Mouse (Mus musculus) gastrocnemius, adult 2 months (tissue): ENCODE results near the gene Il1rapl1. TPM values are rescaled to one million over a fixed set of nuclear protein-coding genes. Genes with fewer than 3 reads are reported as not detected.

ENCODE experiments used
- DNase-seq: peaks from one replicate; pipeline ENCODE4 v3.0.0; 2022
- H3K27ac ChIP-seq: fragments of 200-600 bp; 2 replicates; pipeline ENCODE4 v1.8.1; 2022; ENCODE audit warnings: mild to moderate bottlenecking
- H3K4me3 ChIP-seq: fragments of 200-600 bp; 2 replicates; pipeline ENCODE4 v1.8.1; 2022; ENCODE audit warnings: mild to moderate bottlenecking, moderate library complexity
- CTCF ChIP-seq: fragments of 200-600 bp; IDR thresholded peaks from 2 replicates; pipeline ENCODE4 v1.8.1; 2022; ENCODE audit warnings: antibody characterized with exemption, mild to moderate bottlenecking, moderate library complexity
- intact Hi-C: fragments of 180-260 bp; cut with DNase I; formaldehyde crosslinking; loops from one replicate; pipeline ENCODE4 v1.15.1; 2025
- total RNA-seq, 2 experiments: library from RNA; stranded (reverse); gene quantifications; 2 replicates each; pipeline ENCODE4 v1.2.3; 2021

Gene Il1rapl1
- total RNA-seq, 2 experiments from 2014 or later = not detected

DNA sequence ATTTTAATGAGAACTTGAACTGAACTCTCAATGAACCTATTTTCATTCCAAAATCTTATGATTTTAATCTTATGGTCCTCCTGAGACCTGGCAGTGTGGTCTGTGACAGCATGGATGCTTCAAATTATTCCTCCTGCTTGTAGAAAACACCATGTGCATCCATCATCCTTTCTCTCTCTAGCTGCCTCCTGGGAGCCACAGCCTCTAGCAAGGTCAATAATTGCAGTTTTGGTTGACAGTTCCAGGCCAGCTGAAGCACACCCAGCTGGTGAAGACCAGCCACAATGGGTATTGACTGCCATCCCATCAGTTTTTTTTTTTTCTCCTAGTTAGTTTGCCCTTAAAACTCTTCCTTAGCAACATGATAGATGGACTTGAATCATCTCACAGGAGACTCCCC, 890.2 kb downstream of the Il1rapl1 start:
- H3K27ac ChIP-seq = no peak overlapping the region
- intact Hi-C loops = no loop called here
- TF ChIP-seq CTCF = no peak
- no peak for DNase-seq
- no peak overlapping the region for H3K4me3 ChIP-seq

DNA sequence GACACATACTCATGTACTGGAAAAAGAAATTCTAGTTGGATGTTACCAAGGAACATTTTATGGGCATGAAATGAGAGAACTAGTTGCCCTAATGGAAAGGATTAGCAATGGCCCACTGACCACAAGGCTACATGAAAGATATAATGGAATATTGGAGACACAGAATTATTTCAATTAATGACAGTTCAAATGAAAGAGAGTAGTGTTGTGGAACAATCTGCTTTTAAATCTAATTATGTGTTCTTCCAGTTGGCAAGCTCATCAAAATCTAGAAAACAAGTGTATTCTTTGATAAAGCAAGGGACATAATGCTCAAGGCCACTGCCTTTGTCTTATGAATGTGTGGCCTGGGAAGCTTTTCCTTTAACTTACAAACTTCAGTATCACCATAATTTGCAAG, 1113.1 kb downstream of the Il1rapl1 start:
- DNase-seq = no peak
- no peak for TF ChIP-seq CTCF
- Histone ChIP-seq H3K4me3 (no peak overlapping the region), H3K27ac (no peak overlapping the region)
- intact Hi-C loops = no loop called here

DNA sequence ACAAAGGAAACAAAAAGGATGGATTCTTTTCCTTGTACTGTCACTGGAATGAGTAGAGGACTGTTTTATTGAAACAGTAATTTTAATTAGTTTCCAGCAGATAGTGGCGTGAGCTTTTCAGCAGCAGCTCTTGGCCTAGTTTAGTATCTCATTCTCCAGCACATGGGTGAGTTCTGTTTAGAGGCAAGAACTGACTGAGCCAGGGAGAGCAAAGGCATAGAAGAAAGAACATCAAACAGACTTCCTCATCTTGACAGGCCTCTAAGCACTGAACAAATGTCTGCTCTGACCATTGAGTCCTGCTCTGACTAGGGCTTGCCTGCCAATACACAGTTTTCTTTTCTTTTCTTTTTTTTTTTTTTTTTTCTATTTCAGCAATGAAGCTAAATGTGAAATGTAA, 1160.3 kb downstream of the Il1rapl1 start:
- H3K4me3 ChIP-seq = no peak overlapping the region
- no peak overlapping the region for H3K27ac ChIP-seq
- no peak for TF ChIP-seq CTCF
- intact Hi-C loops = no loop called here
- DNase-seq = no peak

DNA sequence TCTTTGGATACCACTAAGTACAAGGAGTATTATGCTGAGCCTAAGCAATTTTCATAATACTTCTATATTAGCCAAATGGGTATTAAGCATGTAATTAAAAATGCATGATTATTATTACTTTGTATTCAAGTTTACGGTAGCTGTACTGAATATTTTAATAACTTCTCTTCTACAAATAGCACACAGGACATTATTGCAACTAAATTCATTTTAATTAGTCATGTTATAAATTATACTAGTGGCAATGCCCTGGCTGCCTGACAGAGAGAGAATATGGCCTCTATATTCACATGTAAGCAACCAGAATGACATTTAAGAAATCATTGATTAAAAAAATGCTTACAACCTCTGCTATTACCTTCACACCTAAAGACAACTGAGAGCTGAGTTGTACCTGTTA, 1160.8 kb downstream of the Il1rapl1 start:
- DNase-seq = no peak
- Histone ChIP-seq H3K4me3 (no peak overlapping the region), H3K27ac (no peak overlapping the region)
- TF ChIP-seq CTCF = no peak
- intact Hi-C loops = no loop called here

DNA sequence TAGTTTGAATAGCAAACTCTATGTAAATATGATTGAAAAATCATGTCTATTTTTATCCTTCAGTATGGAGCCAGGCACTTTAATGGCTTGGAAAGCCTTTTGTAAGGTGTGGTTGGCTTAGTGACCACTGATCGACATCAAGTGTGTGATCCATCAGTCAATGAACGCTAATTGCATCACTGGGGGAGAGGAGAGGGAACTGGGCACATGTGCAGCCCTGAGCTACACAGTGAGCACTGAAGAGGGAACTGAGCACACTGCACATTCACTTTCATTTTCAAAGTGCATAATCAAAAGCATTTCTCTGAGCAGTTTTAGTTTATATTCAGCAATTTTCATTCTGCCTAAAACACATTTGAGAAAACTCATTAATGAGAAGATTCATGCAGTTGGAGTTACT, 1164.5 kb downstream of the Il1rapl1 start:
- no peak overlapping the region for H3K27ac ChIP-seq
- no peak overlapping the region for H3K4me3 ChIP-seq
- intact Hi-C loops = no loop called here
- DNase-seq = no peak
- TF ChIP-seq CTCF = no peak

DNA sequence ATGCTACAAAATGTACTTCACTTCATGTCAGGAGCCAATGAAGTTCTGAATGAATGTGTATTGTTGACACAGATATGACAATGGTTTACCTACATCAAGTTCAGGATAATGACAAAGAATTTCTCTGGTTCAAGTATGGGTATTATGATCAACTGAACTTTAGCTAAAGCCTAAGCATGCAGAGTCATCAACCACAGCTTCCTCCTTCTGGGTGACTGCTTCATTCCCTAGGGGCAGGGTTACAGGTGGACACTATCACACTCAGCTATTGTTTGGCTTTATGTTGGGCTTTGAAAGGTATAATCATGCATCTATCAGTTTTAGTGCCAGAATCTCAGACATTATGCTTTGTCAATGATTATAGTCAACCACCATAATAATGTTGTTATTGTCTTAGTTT, 1166.3 kb downstream of the Il1rapl1 start:
- intact Hi-C loops = no loop called here
- no peak for TF ChIP-seq CTCF
- DNase-seq = no peak
- H3K27ac ChIP-seq = no peak overlapping the region
- no peak overlapping the region for H3K4me3 ChIP-seq

DNA sequence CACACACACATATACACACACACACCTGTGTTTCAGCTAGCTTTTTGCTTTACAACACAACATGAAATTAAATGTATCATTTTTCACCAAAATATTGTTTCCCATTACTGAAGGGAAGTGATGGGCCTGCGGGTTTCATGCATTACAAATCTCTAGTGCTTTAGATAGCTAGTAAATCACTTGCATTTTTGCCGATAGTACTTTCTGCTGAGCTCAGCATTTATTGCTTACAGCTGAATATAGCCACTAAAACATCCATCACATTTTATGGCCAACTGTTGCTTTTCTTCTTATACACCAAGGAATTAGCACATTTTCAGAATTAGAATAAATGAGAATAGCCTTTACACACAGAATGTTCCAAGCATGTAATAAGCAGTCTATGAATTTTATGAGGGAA, 1260.6 kb downstream of the Il1rapl1 start:
- no peak overlapping the region for H3K27ac ChIP-seq
- H3K4me3 ChIP-seq = no peak overlapping the region
- TF ChIP-seq CTCF = no peak
- intact Hi-C loops = no loop called here
- DNase-seq = no peak

DNA sequence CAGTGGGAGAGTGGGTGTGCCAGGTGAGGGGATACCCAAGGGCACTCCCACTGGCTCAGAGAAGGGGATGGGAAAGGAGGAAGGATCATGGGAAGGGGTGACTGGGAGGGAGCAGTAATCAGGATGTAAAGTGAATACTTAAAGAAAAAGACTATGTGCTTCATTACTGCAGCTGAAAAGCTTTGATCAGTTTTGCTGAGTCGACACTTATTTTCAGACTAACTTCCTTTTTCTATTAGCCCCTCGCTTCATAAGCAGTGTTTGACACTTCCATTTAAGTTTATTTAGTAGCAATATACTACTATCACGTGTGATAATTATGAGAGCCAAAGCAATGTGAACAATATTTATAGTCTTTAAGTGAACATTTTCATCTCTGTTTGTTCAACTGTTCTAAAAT, 1307.2 kb downstream of the Il1rapl1 start:
- DNase-seq = no peak
- intact Hi-C loops = no loop called here
- Histone ChIP-seq H3K4me3 (no peak overlapping the region), H3K27ac (no peak overlapping the region)
- no peak for TF ChIP-seq CTCF

DNA sequence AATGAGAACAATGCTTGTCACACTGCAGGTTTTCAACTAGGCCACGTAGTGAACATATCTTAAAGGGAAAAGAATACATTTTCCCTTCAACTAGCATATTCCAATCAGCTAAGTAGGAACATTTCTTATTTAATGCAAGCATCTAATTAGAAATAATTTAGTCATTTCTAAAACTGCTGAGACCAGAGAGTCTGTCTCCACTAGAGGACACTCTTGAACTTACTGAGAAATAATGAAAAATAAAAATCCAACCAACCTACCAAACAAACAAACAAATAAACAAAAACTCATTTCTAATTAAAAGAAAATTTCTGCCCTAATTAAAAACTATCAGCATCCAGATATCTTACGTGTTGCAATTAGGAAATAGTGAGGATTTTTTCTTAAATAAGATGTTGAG, 1312.7 kb downstream of the Il1rapl1 start:
- Histone ChIP-seq H3K4me3 (no peak overlapping the region), H3K27ac (no peak overlapping the region)
- TF ChIP-seq CTCF = no peak
- DNase-seq = no peak
- intact Hi-C loops = no loop called here

DNA sequence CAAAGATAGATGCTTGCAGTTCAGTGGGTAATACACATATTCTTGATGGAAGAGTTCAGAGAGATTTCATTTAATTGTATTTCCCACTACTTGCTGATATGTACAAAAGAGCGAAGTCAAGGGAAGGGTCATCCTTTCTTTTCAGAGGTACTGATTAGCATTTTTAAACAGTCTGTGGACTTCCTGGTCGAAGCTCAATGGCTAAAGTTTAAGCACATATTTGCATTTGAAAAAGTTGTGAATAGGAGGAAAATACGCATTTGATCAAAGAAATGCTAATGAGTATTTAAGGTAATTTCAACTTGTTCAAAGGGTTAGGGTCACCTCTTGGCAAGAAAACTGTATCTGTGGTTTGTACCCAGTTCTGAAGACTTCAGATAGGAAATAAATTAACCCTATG, 1386.6 kb downstream of the Il1rapl1 start:
- intact Hi-C loops = no loop called here

More for the DNA sequence above, 1386.6 kb downstream of the Il1rapl1 start:
- TF ChIP-seq CTCF = no peak
- Histone ChIP-seq H3K27ac (no peak overlapping the region), H3K4me3 (no peak overlapping the region)
- no peak for DNase-seq
